ENCODE assay signal across 11 mouse cellular contexts in the genomic region with DNA sequence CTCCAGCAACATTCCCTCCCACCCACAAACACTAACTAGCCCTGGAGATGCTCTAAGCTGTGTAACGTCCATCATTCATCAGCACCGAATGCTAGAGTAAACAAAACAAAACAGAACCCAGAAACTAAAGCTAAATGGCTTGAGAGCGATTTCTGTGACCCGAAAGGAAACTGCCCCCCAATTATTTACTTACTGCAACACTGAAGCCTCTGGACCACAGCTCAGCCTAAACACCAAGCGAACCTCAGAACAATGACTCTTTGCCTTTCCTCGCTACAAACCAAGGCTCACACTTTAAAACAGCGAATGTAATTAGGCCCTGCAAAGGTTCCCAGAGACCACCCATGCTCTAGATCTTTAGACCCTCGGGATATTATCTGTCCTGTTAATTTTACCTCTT. TPM values are rescaled to one million over a fixed set of nuclear protein-coding genes. Genes with fewer than 3 reads are reported as not detected.
A peak's percentile ranks its signal among the peaks of the same experiment; 100 is the strongest.
DNase-seq lines count a peak whose midpoint lies in the region; ATAC-seq and TF ChIP-seq lines count a peak whose summit lies in the region.
"Had no signal": no experiment of that assay in that cellular context is flagged by ENCODE, and none has a peak within 500 bp of the region (broad histone marks: within the 10 kb centered on the region; RNA-seq: fewer than 3 reads in every experiment).

No protein-coding gene starts in this region.

- H3K36me3 ChIP-seq in lung, embryonic 16.5 days (ENCODE audit: control insufficient read depth, insufficient read depth, low read length), result no peaks in the 10 kb centered on the region
- H3K36me3 ChIP-seq in limb, embryonic 12.5 days, result no peaks in the 10 kb centered on the region
- H3K36me3 ChIP-seq in stomach, embryonic 16.5 days (ENCODE audit: control insufficient read depth, insufficient read depth, low read length), result no peaks in the 10 kb centered on the region

- H3K9me3 ChIP-seq in lung, embryonic 16.5 days (ENCODE audit: control insufficient read depth, low read length), result no peaks in the 10 kb centered on the region
- H3K9me3 ChIP-seq in limb, embryonic 12.5 days, result no peaks in the 10 kb centered on the region
- H3K9me3 ChIP-seq in stomach, embryonic 16.5 days (replicated peaks; ENCODE audit: control insufficient read depth, low read length), result no peaks in the 10 kb centered on the region

- H3K27me3 ChIP-seq in lung, embryonic 16.5 days (ENCODE audit: control insufficient read depth, insufficient read depth, low read depth, low read length), result no peaks in the 10 kb centered on the region
- H3K27me3 ChIP-seq in limb, embryonic 12.5 days, result no peaks in the 10 kb centered on the region
- H3K27me3 ChIP-seq in stomach, embryonic 16.5 days (ENCODE audit: control insufficient read depth, insufficient read depth, low read length), result no peaks in the 10 kb centered on the region

- 13% methylated on average over 8 of the region's 8 CpGs for WGBS in lung, embryonic 16.5 days
- WGBS in limb, embryonic 12.5 days, result 4% methylated on average over 8 of the region's 8 CpGs
- 13% methylated on average over 8 of the region's 8 CpGs for WGBS in stomach, embryonic 16.5 days

- H3K4me1 ChIP-seq in lung, embryonic 16.5 days (replicated peaks; ENCODE audit: control insufficient read depth, insufficient read depth, low read length), result peaks cover 8% of the 10 kb centered on the region
- H3K4me1 ChIP-seq in limb, embryonic 12.5 days (replicated peaks), result peaks cover 62% of the 10 kb centered on the region
- peaks cover 14% of the 10 kb centered on the region for H3K4me1 ChIP-seq in stomach, embryonic 16.5 days (ENCODE audit: control insufficient read depth, insufficient read depth, low read length)

- intact Hi-C loops in gastrocnemius, adult 2 months (cut with DNase I), result no loop called here

- TF ChIP-seq CTCF in gastrocnemius, adult 2 months (IDR thresholded peaks at IDR 0.05), result no peak

- H3K4me3 ChIP-seq in gastrocnemius, adult 2 months, result peak overlapping the region; percentile 55
- H3K4me3 ChIP-seq in lung, embryonic 16.5 days (ENCODE audit: low read length), result peak overlapping the region; percentile 63
- peak overlapping the region; percentile 43 for H3K4me3 ChIP-seq in limb, embryonic 12.5 days (replicated peaks)
- H3K4me3 ChIP-seq in stomach, embryonic 16.5 days (replicated peaks; ENCODE audit: low read length), result peak overlapping the region; percentile 51

- peak overlapping the region; percentile 70 for H3K9ac ChIP-seq in lung, embryonic 16.5 days (ENCODE audit: low read length)
- peak overlapping the region; percentile 52 for H3K9ac ChIP-seq in limb, embryonic 12.5 days (replicated peaks)
- peak overlapping the region; percentile 67 for H3K9ac ChIP-seq in stomach, embryonic 16.5 days (ENCODE audit: low read length)

- DNase-seq in gastrocnemius, adult 2 months, result no peak
- DNase-seq in gastrocnemius, postnatal 10 days, result no peak
- no peak for DNase-seq in lung, postnatal 4 days
- DNase-seq in adrenal gland, postnatal 4 days (ENCODE audit: low spot score in 2 of 2), result no peak
- no peak for DNase-seq in adrenal gland, adult (ENCODE audit: inconsistent age in 2 of 2, low spot score in 1 of 2)
- DNase-seq: thymus, adult 2 months had no signal

- no peak overlapping the region for H3K27ac ChIP-seq in gastrocnemius, adult 2 months
- peak overlapping the region; percentile 87 for H3K27ac ChIP-seq in lung, embryonic 16.5 days (ENCODE audit: low read length)
- H3K27ac ChIP-seq in limb, embryonic 12.5 days, result peak overlapping the region; percentile 88
- peak overlapping the region; percentile 87 for H3K27ac ChIP-seq in stomach, embryonic 16.5 days (ENCODE audit: low read length)
- H3K27ac ChIP-seq: layer of hippocampus, adult 2 months had no signal

- ATAC-seq in lung, embryonic 16.5 days (ENCODE audit: low read depth), result no peak
- no peak for ATAC-seq in limb, embryonic 12.5 days (ENCODE audit: insufficient number of reproducible peaks, insufficient read depth, low FRiP score, low TSS enrichment, low read depth)
- ATAC-seq in stomach, embryonic 16.5 days (ENCODE audit: insufficient read depth, low FRiP score), result no peak
- ATAC-seq: Patski had no signal

- H3K4me2 ChIP-seq in lung, embryonic 16.5 days (ENCODE audit: low read depth, low read length), result peak overlapping the region; percentile 35
- H3K4me2 ChIP-seq in limb, embryonic 12.5 days, result peak overlapping the region; percentile 62
- peak overlapping the region; percentile 52 for H3K4me2 ChIP-seq in stomach, embryonic 16.5 days (ENCODE audit: low read depth, low read length)

RNA-seq across cellular contexts. Expression of gene Frem1, which starts 1.0 kb away (rescaled TPM):
- under 1 TPM; 0.38 to 0.64 TPM for total RNA-seq in gastrocnemius, adult 2 months (2021)
- 1 to 10 TPM; 4.0 to 4.2 TPM for total RNA-seq in gastrocnemius, postnatal 10 days (2021)
- 31.9 and 33.6 TPM in 2 replicates for polyA plus RNA-seq in lung, embryonic 16.5 days (2015; fragmentation: Nextera tagmentation; extraction: Ambion mirVana)
- polyA plus RNA-seq in limb, embryonic 12.5 days (2016; fragmentation: Nextera tagmentation; extraction: Ambion mirVana), result 8.6 and 8.9 TPM in 2 replicates
- polyA plus RNA-seq in stomach, embryonic 16.5 days (2015; fragmentation: Nextera tagmentation; extraction: Ambion mirVana), result 10.3 and 11.7 TPM in 2 replicates
- 10 to 100 TPM; 12.4 to 22.5 TPM for total RNA-seq in adrenal gland, postnatal 4 days (2021)
